Mouse (Mus musculus) liver, embryonic 13.5 days (tissue): ENCODE data around the gene Hip1r. TPM values are rescaled to one million over a fixed set of nuclear protein-coding genes. Genes with fewer than 3 reads are reported as not detected.
A peak's percentile ranks its signal among the peaks of the same experiment; 100 is the strongest.

Source experiments
- ATAC-seq: fragments of 200-750 bp; cut with Nextera tagmentation; 2 replicates; pipeline ENCODE4 v1.8.0; 2017; ENCODE audit warnings: low read depth, mild to moderate bottlenecking, moderate number of reproducible peaks, moderate library complexity
- DNase-seq: peaks from one replicate; pipeline ENCODE4 v3.0.0; 2022
- H3K27ac ChIP-seq: fragments of 300-500 bp; sonication (generic); 2 replicates; pipeline ENCODE4 v1.5.1; 2015; ENCODE audit warnings: moderate library complexity, mild to moderate bottlenecking, inconsistent platforms
- H3K27me3 ChIP-seq: fragments of 300-500 bp; sonication (generic); 2 replicates; pipeline ENCODE4 v1.6.1; 2015; ENCODE audit warnings: mild to moderate bottlenecking, inconsistent platforms
- H3K36me3 ChIP-seq: fragments of 300-500 bp; sonication (generic); 2 replicates; pipeline ENCODE4 v1.6.1; 2015; ENCODE audit warnings: mild to moderate bottlenecking, inconsistent platforms
- H3K4me1 ChIP-seq: fragments of 300-500 bp; sonication (generic); replicated peaks from 2 replicates; pipeline ENCODE4 v1.6.1; 2015; ENCODE audit warnings: inconsistent platforms
- H3K4me2 ChIP-seq: fragments of 300-500 bp; sonication (generic); 2 replicates; pipeline ENCODE4 v1.6.1; 2015; ENCODE audit warnings: inconsistent platforms, mild to moderate bottlenecking, moderate library complexity
- H3K4me3 ChIP-seq: fragments of 300-500 bp; sonication (generic); replicated peaks from 2 replicates; pipeline ENCODE4 v1.5.1; 2015; ENCODE audit warnings: mild to moderate bottlenecking, inconsistent platforms
- H3K9ac ChIP-seq: fragments of 300-500 bp; sonication (generic); 2 replicates; pipeline ENCODE4 v1.6.1; 2015; ENCODE audit warnings: mild to moderate bottlenecking, inconsistent platforms
- H3K9me3 ChIP-seq: fragments of 300-500 bp; sonication (generic); replicated peaks from 2 replicates; pipeline ENCODE4 v1.6.1; 2016; ENCODE audit warnings: inconsistent platforms
- WGBS: fragments of 180-500 bp; shearing (Covaris S2); methylation state at CpG from one replicate; pipeline ENCODE4 v1.1.7; 2015; ENCODE audit not compliant: insufficient replicate concordance; 5-methylcytosine and 5-hydroxymethylcytosine counted together
- polyA plus RNA-seq: library from polyadenylated mRNA; unstranded; fragments of >200 nt; fragmentation: Nextera tagmentation; extraction: Ambion mirVana; gene quantifications from 2 replicates; pipeline ENCODE4 v1.2.1, GENCODE M21; 2015

The Hip1r gene
- polyA plus RNA-seq, 1 experiment from 2014 or later, result 11.3 TPM

- H3K9me3 ChIP-seq, result no peaks in the 10 kb centered on the region
- H3K27me3 ChIP-seq, result no peaks in the 10 kb centered on the region
- 25% methylated on average over 12 of the region's 12 CpGs for WGBS
- DNase-seq (peak; percentile 58), ATAC-seq (peak; percentile 45)
- peak overlapping the region; percentile 51 for H3K9ac ChIP-seq
- peaks cover 17% of the 10 kb centered on the region for H3K36me3 ChIP-seq
- peak overlapping the region; percentile 73 for H3K27ac ChIP-seq
- peaks cover 99% of the 10 kb centered on the region for H3K4me1 ChIP-seq
- H3K4me3 ChIP-seq, result peak overlapping the region; percentile 20
- H3K4me2 ChIP-seq, result peak overlapping the region; percentile 50
Observed at GRCm38 (mm10) chr5:124019348-124020216, 46.2 kb downstream of the Hip1r start.

GRCm38 (mm10) chr5:124021148-124021547 is 47.7 kb downstream of the Hip1r start:
- H3K36me3 ChIP-seq, result peaks cover 25% of the 10 kb centered on the region
- H3K4me3 ChIP-seq, result no peak overlapping the region
- H3K4me2 ChIP-seq, result peak overlapping the region; percentile 6; the same call in 1 of the 2 replicates
- H3K27ac ChIP-seq, result peak overlapping the region; percentile 82
- 67% methylated on average over 11 of the region's 11 CpGs for WGBS
- no peak overlapping the region for H3K9ac ChIP-seq
- DNase-seq (no peak), ATAC-seq (no peak)
- H3K4me1 ChIP-seq, result peaks cover 99% of the 10 kb centered on the region
- H3K9me3 ChIP-seq, result no peaks in the 10 kb centered on the region
- no peaks in the 10 kb centered on the region for H3K27me3 ChIP-seq

- Histone ChIP-seq H3K4me1 (peaks cover 99% of the 10 kb centered on the region), H3K4me3 (0 out of 2 replicates have a peak overlapping the region, but pooled peaks have one; percentile 25), H3K9ac (peak overlapping the region; percentile 67), H3K27ac (peak overlapping the region; percentile 82), H3K4me2 (peak overlapping the region; percentile 63), H3K9me3 (no peaks in the 10 kb centered on the region), H3K27me3 (no peaks in the 10 kb centered on the region), H3K36me3 (peaks cover 29% of the 10 kb centered on the region)
- 55% methylated on average over 11 of the region's 11 CpGs for WGBS
- ATAC-seq, result no peak
- no peak for DNase-seq
Observed at GRCm38 (mm10) chr5:124021701-124022100, 48.3 kb downstream of the Hip1r start.

- H3K9ac ChIP-seq, result peak overlapping the region; percentile 67
- DNase-seq (no peak), ATAC-seq (no peak)
- no peaks in the 10 kb centered on the region for H3K9me3 ChIP-seq
- H3K27me3 ChIP-seq, result no peaks in the 10 kb centered on the region
- H3K27ac ChIP-seq, result peak overlapping the region; percentile 82
- H3K4me1 ChIP-seq, result peaks cover 99% of the 10 kb centered on the region
- H3K4me2 ChIP-seq, result peak overlapping the region; percentile 63
- H3K36me3 ChIP-seq, result peaks cover 30% of the 10 kb centered on the region
- H3K4me3 ChIP-seq, result peak overlapping the region; percentile 25; the same call in 1 of the 2 replicates
- WGBS, result 8% methylated on average over 7 of the region's 7 CpGs
Observed at GRCm38 (mm10) chr5:124022365-124022764, 48.9 kb downstream of the Hip1r start.

- 74% methylated on average over 6 of the region's 6 CpGs for WGBS
- Histone ChIP-seq H3K27ac (peak overlapping the region; percentile 54), H3K27me3 (no peaks in the 10 kb centered on the region), H3K4me2 (no peak overlapping the region), H3K4me3 (no peak overlapping the region), H3K9me3 (no peaks in the 10 kb centered on the region), H3K9ac (0 out of 2 replicates have a peak overlapping the region, but pooled peaks have one; percentile 0), H3K36me3 (peaks cover 36% of the 10 kb centered on the region), H3K4me1 (peaks cover 99% of the 10 kb centered on the region)
- ATAC-seq (no peak), DNase-seq (no peak)
Observed at GRCm38 (mm10) chr5:124024677-124025076, 51.2 kb downstream of the Hip1r start.

GRCm38 (mm10) chr5:124025146-124025545 is 51.7 kb downstream of the Hip1r start:
- DNase-seq, result no peak
- H3K9me3 ChIP-seq, result no peaks in the 10 kb centered on the region
- peaks cover 99% of the 10 kb centered on the region for H3K4me1 ChIP-seq
- H3K36me3 ChIP-seq, result peaks cover 35% of the 10 kb centered on the region
- no peak overlapping the region for H3K4me2 ChIP-seq
- H3K4me3 ChIP-seq, result no peak overlapping the region
- peak overlapping the region; percentile 54 for H3K27ac ChIP-seq
- H3K27me3 ChIP-seq, result no peaks in the 10 kb centered on the region
- H3K9ac ChIP-seq, result peak overlapping the region; percentile 0; the same call in 1 of the 2 replicates
- 57% methylated on average over 9 of the region's 9 CpGs for WGBS
- no peak for ATAC-seq

GRCm38 (mm10) chr5:124025587-124026441 is 52.4 kb downstream of the Hip1r start:
- ATAC-seq, result peak; percentile 36
- Histone ChIP-seq H3K36me3 (peaks cover 30% of the 10 kb centered on the region), H3K27ac (peak overlapping the region; percentile 58; the same call in 1 of the 2 replicates), H3K9me3 (no peaks in the 10 kb centered on the region), H3K4me3 (no peak overlapping the region), H3K4me2 (0 out of 2 replicates have a peak overlapping the region, but pooled peaks have one; percentile 4), H3K4me1 (peaks cover 99% of the 10 kb centered on the region), H3K9ac (peak overlapping the region; percentile 0; the same call in 1 of the 2 replicates), H3K27me3 (no peaks in the 10 kb centered on the region)
- DNase-seq, result no peak
- 78% methylated on average over 15 of the region's 15 CpGs for WGBS

GRCm38 (mm10) chr5:124026568-124026967 is 53.1 kb downstream of the Hip1r start:
- H3K36me3 ChIP-seq, result peaks cover 25% of the 10 kb centered on the region
- peaks cover 99% of the 10 kb centered on the region for H3K4me1 ChIP-seq
- no peaks in the 10 kb centered on the region for H3K9me3 ChIP-seq
- no peak for DNase-seq
- H3K4me2 ChIP-seq, result no peak overlapping the region
- 83% methylated on average over 5 of the region's 5 CpGs for WGBS
- ATAC-seq, result no peak
- peak overlapping the region; percentile 58 for H3K27ac ChIP-seq
- no peaks in the 10 kb centered on the region for H3K27me3 ChIP-seq
- H3K4me3 ChIP-seq, result no peak overlapping the region
- H3K9ac ChIP-seq, result 0 out of 2 replicates have a peak overlapping the region, but pooled peaks have one; percentile 8

- peak overlapping the region; percentile 14; the same call in 1 of the 2 replicates for H3K4me3 ChIP-seq
- WGBS, result 49% methylated on average over 19 of the region's 19 CpGs
- H3K27ac ChIP-seq, result peak overlapping the region; percentile 69
- H3K9ac ChIP-seq, result peak overlapping the region; percentile 49
- H3K36me3 ChIP-seq, result peaks cover 20% of the 10 kb centered on the region
- DNase-seq (no peak), ATAC-seq (no peak)
- no peaks in the 10 kb centered on the region for H3K27me3 ChIP-seq
- peak overlapping the region; percentile 28 for H3K4me2 ChIP-seq
- peaks cover 94% of the 10 kb centered on the region for H3K4me1 ChIP-seq
- H3K9me3 ChIP-seq, result no peaks in the 10 kb centered on the region
Observed at GRCm38 (mm10) chr5:124027702-124028470, 54.5 kb downstream of the Hip1r start.

- Histone ChIP-seq H3K4me1 (peaks cover 87% of the 10 kb centered on the region), H3K36me3 (peaks cover 20% of the 10 kb centered on the region), H3K4me3 (0 out of 2 replicates have a peak overlapping the region, but pooled peaks have one; percentile 14), H3K4me2 (peak overlapping the region; percentile 28), H3K9me3 (no peaks in the 10 kb centered on the region), H3K27me3 (no peaks in the 10 kb centered on the region), H3K9ac (peak overlapping the region; percentile 49), H3K27ac (peak overlapping the region; percentile 69)
- no peak for DNase-seq
- 28% methylated on average over 7 of the region's 7 CpGs for WGBS
- no peak for ATAC-seq
Observed at GRCm38 (mm10) chr5:124028680-124029079, 55.3 kb downstream of the Hip1r start.
